Mouse (Mus musculus) midbrain, embryonic 13.5 days (tissue): Measurements from ENCODE around the gene Trp53i11. TPM values are rescaled to one million over a fixed set of nuclear protein-coding genes. Genes with fewer than 3 reads are reported as not detected.

Experiments used
- ATAC-seq: fragments of 200-750 bp; cut with Nextera tagmentation; 2 replicates; pipeline ENCODE4 v1.8.0; 2017; ENCODE audit warnings: mild to moderate bottlenecking, moderate TSS enrichment, moderate library complexity
- H3K27ac ChIP-seq: fragments of 300-500 bp; sonication (generic); 2 replicates; pipeline ENCODE4 v1.5.1; 2015; ENCODE audit warnings: inconsistent platforms, mild to moderate bottlenecking, moderate library complexity
- H3K27me3 ChIP-seq: fragments of 300-500 bp; sonication (generic); 2 replicates; pipeline ENCODE4 v1.6.1; 2015; ENCODE audit warnings: mild to moderate bottlenecking, inconsistent platforms
- H3K36me3 ChIP-seq: fragments of 300-500 bp; sonication (generic); 2 replicates; pipeline ENCODE4 v1.6.1; 2015; ENCODE audit warnings: mild to moderate bottlenecking, inconsistent platforms
- H3K4me1 ChIP-seq: fragments of 300-500 bp; sonication (generic); replicated peaks from 2 replicates; pipeline ENCODE4 v1.6.1; 2015; ENCODE audit warnings: inconsistent platforms
- H3K4me2 ChIP-seq: fragments of 300-500 bp; sonication (generic); replicated peaks from 2 replicates; pipeline ENCODE4 v1.6.1; 2015; ENCODE audit warnings: moderate library complexity, mild to moderate bottlenecking, inconsistent platforms
- H3K4me3 ChIP-seq: fragments of 300-500 bp; sonication (generic); replicated peaks from 2 replicates; pipeline ENCODE4 v1.5.1; 2015; ENCODE audit warnings: mild to moderate bottlenecking, inconsistent platforms
- H3K9ac ChIP-seq: fragments of 300-500 bp; sonication (generic); replicated peaks from 2 replicates; pipeline ENCODE4 v1.6.1; 2015; ENCODE audit warnings: mild to moderate bottlenecking, inconsistent platforms
- H3K9me3 ChIP-seq: fragments of 300-500 bp; sonication (generic); 2 replicates; pipeline ENCODE4 v1.6.1; 2016; ENCODE audit warnings: mild to moderate bottlenecking, inconsistent platforms
- WGBS: fragments of 180-500 bp; shearing (Covaris S2); methylation state at CpG from one replicate; pipeline ENCODE4 v1.1.7; 2015; 5-methylcytosine and 5-hydroxymethylcytosine counted together
- polyA plus RNA-seq: library from polyadenylated mRNA; unstranded; fragments of >200 nt; fragmentation: Nextera tagmentation; extraction: Ambion mirVana; gene quantifications from 2 replicates; pipeline ENCODE4 v1.2.1, GENCODE M21; 2015

The Trp53i11 gene
- polyA plus RNA-seq, 1 experiment from 2014 or later, result 138 TPM

- Histone ChIP-seq H3K36me3 (no peaks in the 10 kb centered on the region), H3K27ac (peak overlapping the region; percentile 90), H3K9me3 (no peaks in the 10 kb centered on the region), H3K4me3 (no peak overlapping the region), H3K27me3 (no peaks in the 10 kb centered on the region; the same call in 1 of the 2 replicates), H3K4me2 (no peak overlapping the region), H3K9ac (no peak overlapping the region), H3K4me1 (peaks cover 89% of the 10 kb centered on the region)
- 5% methylated on average over 5 of the region's 5 CpGs for WGBS
- ATAC-seq, result peak; percentile 32; the same call in 1 of the 2 replicates
Observed at GRCm38 (mm10) chr2:93174159-93174558, 13.2 kb upstream of the Trp53i11 start.

GRCm38 (mm10) chr2:93175278-93175677 is 12.1 kb upstream of the Trp53i11 start:
- no peak overlapping the region for H3K9ac ChIP-seq
- H3K4me1 ChIP-seq, result peaks cover 97% of the 10 kb centered on the region
- H3K27ac ChIP-seq, result peak overlapping the region; percentile 90
- peaks cover 3% of the 10 kb centered on the region; the same call in 1 of the 2 replicates for H3K27me3 ChIP-seq
- 17% methylated on average over 5 of the region's 5 CpGs for WGBS
- H3K4me2 ChIP-seq, result no peak overlapping the region
- ATAC-seq, result no peak
- no peaks in the 10 kb centered on the region for H3K9me3 ChIP-seq
- H3K4me3 ChIP-seq, result no peak overlapping the region
- H3K36me3 ChIP-seq, result no peaks in the 10 kb centered on the region

DNA sequence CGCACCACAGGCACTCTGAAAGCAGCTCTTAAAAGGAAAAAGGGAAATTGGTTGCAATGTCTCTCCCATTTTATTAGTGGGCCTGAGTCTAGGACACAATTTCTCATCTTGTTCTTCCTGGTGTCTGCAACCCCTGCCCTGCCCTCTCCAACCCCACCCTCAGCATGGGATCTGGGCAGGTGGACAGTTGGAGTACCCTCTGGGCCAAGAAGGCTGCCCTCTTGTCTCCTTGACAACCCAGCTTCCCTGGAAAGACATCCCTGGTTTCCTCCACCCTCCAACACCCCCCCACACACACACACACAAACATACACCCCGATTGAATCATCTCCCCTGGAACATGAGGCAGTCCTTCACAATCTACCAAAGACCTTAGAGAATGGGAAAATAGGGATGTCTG is 11.6 kb upstream of the Trp53i11 start:
- peaks cover 3% of the 10 kb centered on the region; the same call in 1 of the 2 replicates for H3K27me3 ChIP-seq
- no peak overlapping the region for H3K4me3 ChIP-seq
- no peaks in the 10 kb centered on the region for H3K36me3 ChIP-seq
- H3K9me3 ChIP-seq, result no peaks in the 10 kb centered on the region
- peaks cover 97% of the 10 kb centered on the region for H3K4me1 ChIP-seq
- peak overlapping the region; percentile 90 for H3K27ac ChIP-seq
- no peak overlapping the region for H3K9ac ChIP-seq
- ATAC-seq, result no peak
- WGBS, result 60% methylated on average over 2 of the region's 2 CpGs
- H3K4me2 ChIP-seq, result no peak overlapping the region

DNA sequence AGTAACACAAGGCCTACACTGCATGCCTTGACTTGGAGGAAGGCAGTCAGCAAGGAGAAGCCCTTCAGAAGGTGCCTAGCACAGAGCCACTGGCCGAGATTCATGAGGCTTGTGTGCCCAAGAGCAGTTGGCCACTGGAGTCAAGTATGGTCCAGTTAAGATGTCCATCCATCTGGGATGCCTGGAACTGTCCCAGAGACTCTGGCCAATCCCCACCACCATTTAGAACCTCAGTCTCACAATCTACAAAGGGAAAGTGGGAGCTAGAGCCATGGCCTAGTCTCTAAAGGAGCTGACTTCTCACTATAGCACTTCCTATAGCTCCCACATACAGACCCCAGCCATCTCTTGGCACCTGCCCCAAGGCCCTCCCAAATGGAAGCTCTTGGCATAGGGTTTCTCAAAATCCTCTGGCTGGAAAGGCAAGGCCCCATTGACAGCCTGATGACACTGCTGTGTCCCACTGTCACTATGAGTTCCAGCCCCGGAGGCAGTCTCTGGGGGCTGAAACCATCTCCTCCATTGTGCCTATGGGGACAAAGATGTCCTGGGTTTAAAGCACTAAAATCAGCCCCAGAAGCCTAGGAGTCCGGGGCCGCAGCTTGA is 11.1 kb upstream of the Trp53i11 start:
- 21% methylated on average over 4 of the region's 4 CpGs for WGBS

GRCm38 (mm10) chr2:93176871-93177667 is 10.3 kb upstream of the Trp53i11 start:
- peak; percentile 29 for ATAC-seq
- 2% methylated on average over 17 of the region's 17 CpGs for WGBS

More for the DNA sequence above, 11.1 kb upstream of the Trp53i11 start:
- Histone ChIP-seq H3K4me1 (peaks cover 91% of the 10 kb centered on the region), H3K27me3 (peaks cover 3% of the 10 kb centered on the region; the same call in 1 of the 2 replicates), H3K4me3 (no peak overlapping the region), H3K36me3 (no peaks in the 10 kb centered on the region), H3K9ac (no peak overlapping the region), H3K27ac (peak overlapping the region; percentile 90), H3K4me2 (peak overlapping the region; percentile 19), H3K9me3 (no peaks in the 10 kb centered on the region)
- peak; percentile 1; the same call in 1 of the 2 replicates for ATAC-seq

DNA sequence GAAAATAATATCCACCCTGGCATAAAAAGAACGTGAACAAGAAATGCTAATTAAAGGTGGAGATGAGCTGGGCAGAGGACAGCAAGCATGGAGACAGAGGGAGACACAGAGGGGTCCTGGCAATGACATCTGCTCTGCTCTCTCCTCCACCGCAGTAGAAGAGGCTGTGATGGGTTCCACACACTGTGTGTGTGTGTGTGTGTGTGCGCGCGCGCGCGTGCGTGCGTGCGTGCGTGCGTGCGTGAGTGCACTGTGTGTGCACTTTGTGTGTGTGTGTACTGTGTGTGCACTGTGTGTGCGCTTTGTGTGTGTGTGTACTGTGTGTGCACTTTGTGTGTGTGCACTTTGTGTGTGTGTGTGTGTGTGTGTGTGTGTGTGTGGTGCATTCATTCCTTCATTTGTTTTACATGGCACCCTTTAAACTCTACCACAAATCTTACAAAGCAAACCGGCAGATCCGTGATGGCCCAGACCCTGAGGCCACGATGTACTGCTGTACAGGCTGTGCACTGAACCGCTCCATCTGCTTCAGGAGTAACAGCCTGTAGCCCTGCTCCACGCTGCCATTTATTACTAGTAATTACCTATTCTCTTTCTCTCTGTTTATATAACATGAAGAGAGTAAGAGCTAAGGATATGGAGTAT is 9.6 kb upstream of the Trp53i11 start:
- Histone ChIP-seq H3K4me2 (no peak overlapping the region), H3K27me3 (peaks cover 3% of the 10 kb centered on the region; the same call in 1 of the 2 replicates), H3K27ac (peak overlapping the region; percentile 90), H3K9ac (no peak overlapping the region), H3K4me1 (peaks cover 76% of the 10 kb centered on the region), H3K36me3 (no peaks in the 10 kb centered on the region), H3K4me3 (no peak overlapping the region), H3K9me3 (no peaks in the 10 kb centered on the region)
- 71% methylated on average over 20 of the region's 20 CpGs for WGBS
- ATAC-seq, result peak; percentile 31

More at GRCm38 (mm10) chr2:93176871-93177667, 10.3 kb upstream of the Trp53i11 start:
- Histone ChIP-seq H3K27me3 (peaks cover 3% of the 10 kb centered on the region; the same call in 1 of the 2 replicates), H3K27ac (peak overlapping the region; percentile 90), H3K4me3 (no peak overlapping the region), H3K4me1 (peaks cover 84% of the 10 kb centered on the region), H3K4me2 (peak overlapping the region; percentile 19), H3K9me3 (no peaks in the 10 kb centered on the region), H3K9ac (0 out of 2 replicates have a peak overlapping the region, but pooled peaks have one; percentile 0), H3K36me3 (no peaks in the 10 kb centered on the region)

GRCm38 (mm10) chr2:93178313-93178677 is 9.1 kb upstream of the Trp53i11 start:
- Histone ChIP-seq H3K27ac (peak overlapping the region; percentile 51; the same call in 1 of the 2 replicates), H3K27me3 (peaks cover 3% of the 10 kb centered on the region; the same call in 1 of the 2 replicates), H3K4me2 (no peak overlapping the region), H3K9ac (no peak overlapping the region), H3K4me1 (peaks cover 72% of the 10 kb centered on the region), H3K4me3 (no peak overlapping the region), H3K9me3 (no peaks in the 10 kb centered on the region), H3K36me3 (no peaks in the 10 kb centered on the region)
- WGBS, result 75% methylated on average over 4 of the region's 4 CpGs
- no peak for ATAC-seq

DNA sequence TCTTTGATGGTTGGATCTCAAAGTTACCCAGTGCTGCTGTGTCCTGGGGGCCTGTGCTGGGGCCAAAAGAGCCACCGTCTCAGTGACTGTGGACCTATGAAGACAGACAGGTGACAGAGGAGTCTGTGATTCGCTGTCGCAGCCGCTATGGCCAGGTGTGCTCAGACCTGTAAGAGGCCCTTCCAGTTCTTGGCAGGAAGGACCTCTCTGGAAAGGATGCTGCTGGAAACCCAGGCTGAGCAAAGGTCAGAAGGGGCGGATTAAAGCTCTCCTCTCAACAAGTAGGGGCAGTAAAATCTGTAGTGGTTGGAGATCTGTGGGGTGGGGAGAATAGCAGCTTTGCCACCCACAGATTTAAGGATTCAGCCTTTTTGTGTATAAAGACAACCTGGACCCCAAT is 7.7 kb upstream of the Trp53i11 start:
- no peak overlapping the region for H3K4me3 ChIP-seq
- peak overlapping the region; percentile 56; the same call in 1 of the 2 replicates for H3K4me2 ChIP-seq
- peak overlapping the region; percentile 75; the same call in 1 of the 2 replicates for H3K27ac ChIP-seq
- WGBS, result 48% methylated on average over 5 of the region's 5 CpGs
- H3K27me3 ChIP-seq, result peaks cover 3% of the 10 kb centered on the region; the same call in 1 of the 2 replicates
- H3K36me3 ChIP-seq, result no peaks in the 10 kb centered on the region
- H3K4me1 ChIP-seq, result peaks cover 61% of the 10 kb centered on the region
- peak overlapping the region; percentile 61 for H3K9ac ChIP-seq
- no peaks in the 10 kb centered on the region for H3K9me3 ChIP-seq
- no peak for ATAC-seq

GRCm38 (mm10) chr2:93180077-93180844 is 7.1 kb upstream of the Trp53i11 start:
- peak overlapping the region; percentile 27 for H3K4me3 ChIP-seq
- H3K9ac ChIP-seq, result peak overlapping the region; percentile 61
- H3K9me3 ChIP-seq, result no peaks in the 10 kb centered on the region
- ATAC-seq, result peak; percentile 51; the same call in 1 of the 2 replicates
- H3K27me3 ChIP-seq, result peaks cover 5% of the 10 kb centered on the region; the same call in 1 of the 2 replicates
- peak overlapping the region; percentile 75 for H3K27ac ChIP-seq
- no peaks in the 10 kb centered on the region for H3K36me3 ChIP-seq
- peaks cover 54% of the 10 kb centered on the region for H3K4me1 ChIP-seq
- WGBS, result under 1% methylated on average over 41 of the region's 41 CpGs
- H3K4me2 ChIP-seq, result peak overlapping the region; percentile 56

- H3K27me3 ChIP-seq, result peaks cover 14% of the 10 kb centered on the region; the same call in 1 of the 2 replicates
- no peaks in the 10 kb centered on the region for H3K9me3 ChIP-seq
- no peak overlapping the region for H3K9ac ChIP-seq
- H3K4me1 ChIP-seq, result peaks cover 28% of the 10 kb centered on the region
- 82% methylated on average over 11 of the region's 11 CpGs for WGBS
- H3K36me3 ChIP-seq, result no peaks in the 10 kb centered on the region
- H3K4me3 ChIP-seq, result no peak overlapping the region
- no peak for ATAC-seq
- H3K4me2 ChIP-seq, result no peak overlapping the region
- no peak overlapping the region for H3K27ac ChIP-seq
Observed at GRCm38 (mm10) chr2:93182859-93183258, 4.5 kb upstream of the Trp53i11 start.
